Mouse (Mus musculus) liver, postnatal 0 days (tissue): ENCODE data around the gene Idh3a. TPM values are rescaled to one million over a fixed set of nuclear protein-coding genes. Genes with fewer than 3 reads are reported as not detected.
A peak's percentile ranks its signal among the peaks of the same experiment; 100 is the strongest.
"Not testable (repeated sequence)": the region's sequence is repeated elsewhere in the genome, so short reads cannot be mapped to it uniquely, and the experiment has no call there.

Source experiments
- ATAC-seq: fragments of 200-750 bp; cut with Nextera tagmentation; 2 replicates; pipeline ENCODE4 v1.8.0; 2017; ENCODE audit warnings: mild to moderate bottlenecking, moderate library complexity
- DNase-seq: peaks from one replicate; pipeline ENCODE4 v3.0.0-alpha.2; 2016
- H3K27ac ChIP-seq: fragments of 300-500 bp; sonication (generic); 2 replicates; pipeline ENCODE4 v1.5.1; 2014; ENCODE audit warnings: antibody characterized with exemption, moderate library complexity, mild to moderate bottlenecking, low read depth
- H3K27me3 ChIP-seq: fragments of 300-500 bp; sonication (generic); 2 replicates; pipeline ENCODE4 v1.6.1; 2014; ENCODE audit warnings: low read length, control low read depth, mixed read lengths; ENCODE audit not compliant: insufficient read depth
- H3K36me3 ChIP-seq: fragments of 300-500 bp; sonication (generic); replicated peaks from 2 replicates; pipeline ENCODE4 v1.6.1; 2014; ENCODE audit warnings: mild to moderate bottlenecking, control low read depth, low read length, moderate library complexity, mixed read lengths; ENCODE audit not compliant: insufficient read depth
- H3K4me1 ChIP-seq: fragments of 300-500 bp; sonication (generic); 2 replicates; pipeline ENCODE4 v1.6.1; 2014; ENCODE audit warnings: antibody characterized with exemption, mild to moderate bottlenecking, control low read depth; ENCODE audit not compliant: insufficient read depth
- H3K4me2 ChIP-seq: fragments of 300-500 bp; sonication (generic); 2 replicates; pipeline ENCODE4 v1.6.1; 2014; ENCODE audit warnings: low read depth, mild to moderate bottlenecking, low read length, moderate library complexity, mixed read lengths
- H3K4me3 ChIP-seq: fragments of 300-500 bp; sonication (generic); 2 replicates; pipeline ENCODE4 v1.5.1; 2014; ENCODE audit warnings: low read depth, low read length
- H3K9ac ChIP-seq: fragments of 300-500 bp; sonication (generic); replicated peaks from 2 replicates; pipeline ENCODE4 v1.6.1; 2014; ENCODE audit warnings: mild to moderate bottlenecking, moderate library complexity
- H3K9me3 ChIP-seq: fragments of 300-500 bp; sonication (generic); 2 replicates; pipeline ENCODE4 v1.6.1; 2016; ENCODE audit warnings: mild to moderate bottlenecking, control low read depth, low read length, mixed read lengths
- CTCF ChIP-seq: sonication (generic); IDR thresholded peaks from 2 replicates; pipeline ENCODE4 v1.5.1; 2016; ENCODE audit warnings: antibody characterized with exemption, low read depth
- EP300 ChIP-seq: IDR thresholded peaks from 2 replicates; pipeline ENCODE4 v1.6.1; 2016; ENCODE audit warnings: antibody characterized with exemption, low read depth, mild to moderate bottlenecking
- WGBS: fragments of 180-500 bp; shearing (Covaris S2); extraction: QIAGEN DNeasy Blood & Tissue Kit; methylation state at CpG from one replicate; pipeline ENCODE4 v1.1.7; 2014; ENCODE audit not compliant: insufficient replicate concordance; 5-methylcytosine and 5-hydroxymethylcytosine counted together
- polyA plus RNA-seq: library from polyadenylated mRNA; unstranded; fragments of >200 nt; fragmentation: Nextera tagmentation; extraction: Ambion mirVana; gene quantifications from 2 replicates; pipeline ENCODE4 v1.2.1, GENCODE M21; 2015

The Idh3a gene
- polyA plus RNA-seq, 1 experiment from 2014 or later: 74.6 TPM

- no peaks in the 10 kb centered on the region for H3K36me3 ChIP-seq
- H3K4me3 ChIP-seq: no peak overlapping the region
- no peak for ATAC-seq
- H3K9me3 ChIP-seq: no peaks in the 10 kb centered on the region
- no peak overlapping the region for H3K27ac ChIP-seq
- no peaks in the 10 kb centered on the region for H3K27me3 ChIP-seq
- no peak overlapping the region for H3K4me2 ChIP-seq
- H3K4me1 ChIP-seq: peaks cover 18% of the 10 kb centered on the region
- H3K9ac ChIP-seq: no peak overlapping the region
- DNase-seq: no peak
- 33% methylated on average over 1 of the region's 1 CpGs for WGBS
- no peak for TF ChIP-seq CTCF
- TF ChIP-seq EP300: peak; percentile 92
These were observed 2.4 kb upstream of the Idh3a start for GRCm38 (mm10) chr9:54583712-54584111.

- not testable (repeated sequence) for H3K9me3 ChIP-seq, H3K27ac ChIP-seq, H3K36me3 ChIP-seq, H3K9ac ChIP-seq, H3K27me3 ChIP-seq, DNase-seq, H3K4me2 ChIP-seq, H3K4me3 ChIP-seq, ATAC-seq
- WGBS: 70% methylated on average over 2 of the region's 2 CpGs
- peaks cover 21% of the 10 kb centered on the region for H3K4me1 ChIP-seq
These were observed 2.0 kb upstream of the Idh3a start for GRCm38 (mm10) chr9:54584127-54584526.

GRCm38 (mm10) chr9:54585839-54586198 is 315 bp upstream of the Idh3a start:
- peak overlapping the region; percentile 96 for H3K4me2 ChIP-seq
- H3K9ac ChIP-seq: peak overlapping the region; percentile 48
- 25% methylated on average over 5 of the region's 5 CpGs for WGBS
- peak overlapping the region; percentile 64; the same call in 1 of the 2 replicates for H3K27ac ChIP-seq
- DNase-seq (no peak), ATAC-seq (no peak)
- no peaks in the 10 kb centered on the region for H3K9me3 ChIP-seq
- no peak for TF ChIP-seq CTCF
- no peak for TF ChIP-seq EP300
- peaks cover 21% of the 10 kb centered on the region for H3K4me1 ChIP-seq
- peaks cover 7% of the 10 kb centered on the region for H3K36me3 ChIP-seq
- H3K4me3 ChIP-seq: peak overlapping the region; percentile 88
- no peaks in the 10 kb centered on the region for H3K27me3 ChIP-seq

- Histone ChIP-seq H3K4me3 (peak overlapping the region; percentile 88), H3K9ac (peak overlapping the region; percentile 84), H3K27ac (no peak overlapping the region), H3K9me3 (no peaks in the 10 kb centered on the region), H3K36me3 (peaks cover 20% of the 10 kb centered on the region), H3K4me2 (peak overlapping the region; percentile 96), H3K27me3 (no peaks in the 10 kb centered on the region), H3K4me1 (peaks cover 21% of the 10 kb centered on the region)
- DNase-seq (no peak), ATAC-seq (no peak)
- whole genome bisulfite sequencing: 76% methylated on average over 4 of the region's 4 CpGs
- TF ChIP-seq CTCF (no peak), EP300 (no peak)
These were observed 1.7 kb downstream of the Idh3a start for GRCm38 (mm10) chr9:54587863-54588262.

GRCm38 (mm10) chr9:54593652-54594051 is 7.5 kb downstream of the Idh3a start:
- peak; percentile 40; the same call in 1 of the 2 replicates for ATAC-seq
- not testable (repeated sequence) for DNase-seq, H3K27me3 ChIP-seq, H3K4me3 ChIP-seq, H3K4me1 ChIP-seq, H3K27ac ChIP-seq, H3K9me3 ChIP-seq, H3K4me2 ChIP-seq, H3K9ac ChIP-seq
- peaks cover 63% of the 10 kb centered on the region for H3K36me3 ChIP-seq
- WGBS: 89% methylated on average over 4 of the region's 4 CpGs

- Histone ChIP-seq H3K4me3 (no peak overlapping the region), H3K9ac (no peak overlapping the region), H3K27ac (no peak overlapping the region), H3K4me2 (no peak overlapping the region), H3K9me3 (no peaks in the 10 kb centered on the region), H3K36me3 (peaks cover 73% of the 10 kb centered on the region), H3K27me3 (no peaks in the 10 kb centered on the region), H3K4me1 (no peaks in the 10 kb centered on the region)
- no peak for ATAC-seq
- DNase-seq: no peak
- TF ChIP-seq CTCF (no peak), EP300 (no peak)
- 89% methylated on average over 15 of the region's 15 CpGs for WGBS
These were observed 10.8 kb downstream of the Idh3a start for GRCm38 (mm10) chr9:54596752-54597465.

GRCm38 (mm10) chr9:54602386-54602785 is 16.3 kb downstream of the Idh3a start:
- H3K9me3 ChIP-seq: no peaks in the 10 kb centered on the region
- ATAC-seq (no peak), DNase-seq (no peak)
- H3K27me3 ChIP-seq: no peaks in the 10 kb centered on the region
- no peak for TF ChIP-seq EP300
- no peak for TF ChIP-seq CTCF
- H3K9ac ChIP-seq: no peak overlapping the region
- no peak overlapping the region for H3K4me2 ChIP-seq
- H3K36me3 ChIP-seq: peaks cover 57% of the 10 kb centered on the region
- no peak overlapping the region for H3K27ac ChIP-seq
- 78% methylated on average over 2 of the region's 2 CpGs for WGBS
- H3K4me3 ChIP-seq: no peak overlapping the region
- no peaks in the 10 kb centered on the region for H3K4me1 ChIP-seq
